Mouse (Mus musculus) C2C12 (cell line): Measurements from ENCODE around the gene Rnf181. TPM values are rescaled to one million over a fixed set of nuclear protein-coding genes. Genes with fewer than 3 reads are reported as not detected.

Source experiments
- H3K27me3 ChIP-seq: one replicate; pipeline ENCODE4 v1.6.1; 2011; ENCODE audit not compliant: control insufficient read depth, insufficient read depth, insufficient read length
- H3K36me3 ChIP-seq: one replicate; pipeline ENCODE4 v1.6.1; 2011; ENCODE audit not compliant: control insufficient read depth, insufficient read depth
- H3K4me3 ChIP-seq: one replicate; pipeline ENCODE4 v1.5.1; 2011; ENCODE audit warnings: mild to moderate bottlenecking, control low read depth; ENCODE audit not compliant: poor library complexity, insufficient read depth, severe bottlenecking
- H3K79me2 ChIP-seq: one replicate; pipeline ENCODE4 v1.6.1; 2011; ENCODE audit not compliant: control insufficient read depth, insufficient read depth
- H3K79me3 ChIP-seq: one replicate; pipeline ENCODE4 v1.6.1; 2011; ENCODE audit warnings: low read depth, control low read depth
- H3ac ChIP-seq: one replicate; pipeline ENCODE3; 2011; ENCODE audit warnings: low read depth; ENCODE audit not compliant: control insufficient read depth, insufficient read length
- CEBPB ChIP-seq: IDR thresholded peaks from one replicate; pipeline ENCODE4 v1.6.1; 2011; ENCODE audit warnings: low read depth, mild to moderate bottlenecking, control low read depth, moderate library complexity
- CTCF ChIP-seq: IDR thresholded peaks from one replicate; pipeline ENCODE4 v1.5.1; 2011; ENCODE audit not compliant: control insufficient read depth, insufficient read depth, insufficient read length
- FOSL1 ChIP-seq: IDR thresholded peaks from one replicate; pipeline ENCODE4 v1.8.0; 2011; ENCODE audit warnings: mild to moderate bottlenecking, low read length; ENCODE audit not compliant: poor library complexity, insufficient read depth, severe bottlenecking
- MAX ChIP-seq: IDR thresholded peaks from one replicate; pipeline ENCODE4 v1.6.1; 2011; ENCODE audit warnings: mild to moderate bottlenecking, control low read depth
- MYOD1 ChIP-seq: IDR thresholded peaks from one replicate; pipeline ENCODE4 v1.6.1; 2011; ENCODE audit warnings: low read depth; ENCODE audit not compliant: control insufficient read depth, insufficient read length
- MYOG ChIP-seq: IDR thresholded peaks from one replicate; pipeline ENCODE4 v1.6.1; 2011; ENCODE audit not compliant: control insufficient read depth, insufficient read length; ENCODE audit errors: extremely low read depth
- USF1 ChIP-seq: IDR thresholded peaks from one replicate; pipeline ENCODE4 v1.6.1; 2011; ENCODE audit warnings: low read depth, mild to moderate bottlenecking, control low read depth, moderate library complexity
- polyA plus RNA-seq: library from polyadenylated mRNA; unstranded; fragments of >200 nt; fragmentation: generic; extraction: Trizol; gene quantifications from one replicate; pipeline ENCODE4 v1.2.1, GENCODE M21; 2012; ENCODE audit warnings: missing spikeins

The Rnf181 gene
- polyA plus RNA-seq, 1 experiment = 108 TPM

- H3K27me3 ChIP-seq = no peaks in the 10 kb centered on the region
- peaks cover 15% of the 10 kb centered on the region for H3K79me2 ChIP-seq
- no peak overlapping the region for H3K4me3 ChIP-seq
- H3K79me3 ChIP-seq = no peaks in the 10 kb centered on the region
- no peak overlapping the region for H3ac ChIP-seq
- TF ChIP-seq FOSL1 = no peak
- peaks cover 3% of the 10 kb centered on the region for H3K36me3 ChIP-seq
Observed at GRCm38 (mm10) chr6:72392341-72392740, 25.6 kb upstream of the Rnf181 start.

GRCm38 (mm10) chr6:72390795-72391521, 24.2 kb upstream of the Rnf181 start:
- Histone ChIP-seq H3K79me3 (no peaks in the 10 kb centered on the region), H3K27me3 (no peaks in the 10 kb centered on the region), H3K36me3 (peaks cover 3% of the 10 kb centered on the region), H3ac (no peak overlapping the region), H3K4me3 (no peak overlapping the region), H3K79me2 (peaks cover 15% of the 10 kb centered on the region)
- TF ChIP-seq CTCF (no peak), CEBPB (no peak), USF1 (no peak), FOSL1 (no peak), MYOG (no peak), MYOD1 (no peak), MAX (no peak)

GRCm38 (mm10) chr6:72389941-72390771, 23.4 kb upstream of the Rnf181 start, which contains the start of gene Vamp8:
Gene Vamp8, minus strand, starts transcription at chr6:72390703.
- peaks cover 3% of the 10 kb centered on the region for H3K36me3 ChIP-seq

GRCm38 (mm10) chr6:72389471-72389940, 22.8 kb upstream of the Rnf181 start:
- TF ChIP-seq CTCF (no peak), FOSL1 (no peak), MYOD1 (no peak)
- no peaks in the 10 kb centered on the region for H3K79me3 ChIP-seq
- peaks cover 15% of the 10 kb centered on the region for H3K79me2 ChIP-seq
- H3K36me3 ChIP-seq = peaks cover 3% of the 10 kb centered on the region
- H3K4me3 ChIP-seq = peak overlapping the region; percentile 44
- peak overlapping the region; percentile 76 for H3ac ChIP-seq
- no peaks in the 10 kb centered on the region for H3K27me3 ChIP-seq

More at GRCm38 (mm10) chr6:72389941-72390771, 23.4 kb upstream of the Rnf181 start, which contains the start of gene Vamp8:
- H3ac ChIP-seq = peak within 1 kb of the TSS; percentile 76
- no peaks in the 10 kb centered on the region for H3K27me3 ChIP-seq
- no peaks in the 10 kb centered on the region for H3K79me3 ChIP-seq
- H3K4me3 ChIP-seq = peak within 1 kb of the TSS; percentile 44
- no peak for TF ChIP-seq MYOD1
- H3K79me2 ChIP-seq = peaks cover 15% of the 10 kb centered on the region

GRCm38 (mm10) chr6:72388791-72389329, 22.1 kb upstream of the Rnf181 start:
- Histone ChIP-seq H3ac (no peak overlapping the region), H3K79me3 (no peaks in the 10 kb centered on the region), H3K79me2 (peaks cover 15% of the 10 kb centered on the region), H3K4me3 (no peak overlapping the region), H3K36me3 (peaks cover 3% of the 10 kb centered on the region), H3K27me3 (no peaks in the 10 kb centered on the region)
- no peak for TF ChIP-seq MYOG

GRCm38 (mm10) chr6:72388266-72388665, 21.5 kb upstream of the Rnf181 start:
- no peak overlapping the region for H3ac ChIP-seq
- TF ChIP-seq USF1 (no peak), CTCF (no peak), MAX (no peak), CEBPB (no peak), MYOG (no peak), FOSL1 (no peak), MYOD1 (no peak)
- H3K36me3 ChIP-seq = peaks cover 3% of the 10 kb centered on the region
- peaks cover 15% of the 10 kb centered on the region for H3K79me2 ChIP-seq
- no peaks in the 10 kb centered on the region for H3K79me3 ChIP-seq
- no peak overlapping the region for H3K4me3 ChIP-seq
- H3K27me3 ChIP-seq = no peaks in the 10 kb centered on the region
